11 mouse cellular contexts compared by ENCODE assay signal in genomic region chr5:4040372-4040771, GRCm38 (mm10).
DNase-seq lines count a peak whose midpoint lies in the region; ATAC-seq lines count a peak whose summit lies in the region.
"Had no signal": no experiment of that assay in that cellular context is flagged by ENCODE, and none has a peak within 500 bp of the region (broad histone marks: within the 10 kb centered on the region; RNA-seq: fewer than 3 reads in every experiment).

No protein-coding gene starts in this region.

- no peak overlapping the region for H3K4me3 ChIP-seq in limb, embryonic 10.5 days
- H3K4me3 ChIP-seq: erythroblast, embryonic 14.5 days; liver, embryonic 15.5 days had no signal

- ATAC-seq in monocyte, adult 5-6 weeks (replicated peaks; ENCODE audit: insufficient number of reproducible peaks, low FRiP score, low TSS enrichment, poor library complexity, severe bottlenecking): no peak

- DNase-seq in heart, adult 11 months: peak; percentile 82
- no peak for DNase-seq in heart, adult 8-10 months (ENCODE audit: low spot score)
- DNase-seq in retina, postnatal 1 day: peak; percentile 12
- DNase-seq in retina, embryonic 14.5 days (ENCODE audit: low spot score): no peak
- DNase-seq in limb, embryonic 10.5 days (ENCODE audit: low spot score): peak; percentile 37
- no peak for DNase-seq in Muller cell, postnatal 12 days (ENCODE audit: inconsistent ontology term)
- no peak for DNase-seq in layer of hippocampus, adult 9-10 months (ENCODE audit: low spot score)
- DNase-seq: heart, adult 18-20 months had no signal

- H3K36me3 ChIP-seq in limb, embryonic 10.5 days: peaks cover 68% of the 10 kb centered on the region

- H3K9me3 ChIP-seq in limb, embryonic 10.5 days (replicated peaks): no peaks in the 10 kb centered on the region
- H3K9me3 ChIP-seq: liver, embryonic 15.5 days had no signal

- no peaks in the 10 kb centered on the region for H3K27me3 ChIP-seq in limb, embryonic 10.5 days (ENCODE audit: low read depth, poor library complexity, severe bottlenecking)
- H3K27me3 ChIP-seq: liver, embryonic 15.5 days had no signal

- no peak overlapping the region for H3K27ac ChIP-seq in limb, embryonic 10.5 days
- H3K27ac ChIP-seq: liver, embryonic 15.5 days had no signal

- 89% methylated on average over 6 of the region's 6 CpGs for WGBS in limb, embryonic 10.5 days

- H3K4me1 ChIP-seq in limb, embryonic 10.5 days: no peaks in the 10 kb centered on the region
- H3K4me1 ChIP-seq: liver, embryonic 15.5 days had no signal

Comparison
In these comparisons a context has a peak if more than half of its experiments do, and no peak if none do; other contexts are left out.
1. DNase-seq: peak in heart, adult 11 months (single experiment), retina, postnatal 1 day (single experiment) and limb, embryonic 10.5 days (single experiment); none in heart, adult 8-10 months (single experiment), retina, embryonic 14.5 days (single experiment), Muller cell, postnatal 12 days (single experiment) and layer of hippocampus, adult 9-10 months (single experiment).